Mouse (Mus musculus) ES-E14 (cell line): ENCODE data around the gene Tmem123.

Experiments
- CHD2 ChIP-seq: IDR thresholded peaks from 2 replicates; pipeline ENCODE4 v1.6.1; 2014; ENCODE audit warnings: mild to moderate bottlenecking, low read depth, low read length, inconsistent platforms
- HCFC1 ChIP-seq: IDR thresholded peaks from 2 replicates; pipeline ENCODE4 v1.6.1; 2012; ENCODE audit warnings: low read length, inconsistent platforms, borderline replicate concordance; ENCODE audit not compliant: insufficient read depth
- MAFK ChIP-seq: IDR thresholded peaks from 2 replicates; pipeline ENCODE4 v1.6.1; 2014; ENCODE audit warnings: mild to moderate bottlenecking, low read depth, low read length, inconsistent platforms; ENCODE audit not compliant: insufficient read depth
- ZNF384 ChIP-seq: IDR thresholded peaks from 2 replicates; pipeline ENCODE4 v1.6.1; 2012; ENCODE audit warnings: low read depth, low read length, inconsistent platforms

- TF ChIP-seq ZNF384: no peak
- no peak for TF ChIP-seq MAFK
- TF ChIP-seq CHD2: no peak
- TF ChIP-seq HCFC1: no peak
Measured at GRCm38 (mm10) chr9:7721543-7721942, 42.3 kb upstream of the Tmem123 start.
